Mouse (Mus musculus) CH12.LX (cell line): ENCODE results near the gene Sipa1l3.

Source experiments
- BHLHE40 ChIP-seq: IDR thresholded peaks from 2 replicates; pipeline ENCODE4 v1.6.1; 2011; ENCODE audit warnings: mild to moderate bottlenecking, low read depth, low read length, improper control_type of control experiment
- CTCF ChIP-seq, 2 experiments: IDR thresholded peaks in 1 of 2; conservative IDR thresholded peaks in 1 of 2; 2 replicates each; pipeline ENCODE4 v1.5.1; 2011 to 2012; ENCODE audit warnings: low read depth in 2 of 2, low read length in 2 of 2, improper control_type of control experiment in 1 of 2, inconsistent platforms in 1 of 2, mild to moderate bottlenecking in 1 of 2, moderate library complexity in 1 of 2
- E2F4 ChIP-seq: IDR thresholded peaks from 2 replicates; pipeline ENCODE4 v1.6.1; 2011; ENCODE audit warnings: low read depth, low read length, improper control_type of control experiment; ENCODE audit not compliant: insufficient replicate concordance
- EP300 ChIP-seq: IDR thresholded peaks from 2 replicates; pipeline ENCODE4 v1.6.1; 2011; ENCODE audit warnings: low read length, improper control_type of control experiment
- HCFC1 ChIP-seq: IDR thresholded peaks from 2 replicates; pipeline ENCODE4 v1.6.1; 2012; ENCODE audit warnings: low read depth, mild to moderate bottlenecking, inconsistent platforms, low read length, improper control_type of control experiment
- JUND ChIP-seq: conservative IDR thresholded peaks from 2 replicates; pipeline ENCODE4 v1.6.1; 2011; ENCODE audit warnings: low read depth, low read length, improper control_type of control experiment
- MAZ ChIP-seq: IDR thresholded peaks from 2 replicates; pipeline ENCODE4 v1.6.1; 2012; ENCODE audit warnings: low read depth, mild to moderate bottlenecking, inconsistent platforms, low read length, improper control_type of control experiment, moderate library complexity
- MEF2A ChIP-seq: IDR thresholded peaks from 2 replicates; pipeline ENCODE4 v1.6.1; 2014; ENCODE audit warnings: low read depth, mild to moderate bottlenecking, inconsistent platforms, low read length, improper control_type of control experiment, borderline replicate concordance
- POLR2A ChIP-seq: IDR thresholded peaks from 2 replicates; pipeline ENCODE4 v1.6.1; 2011; ENCODE audit warnings: low read depth, mild to moderate bottlenecking, improper control_type of control experiment, low read length
- POLR2AphosphoS2 ChIP-seq: IDR thresholded peaks from 2 replicates; pipeline ENCODE4 v1.6.1; 2011; ENCODE audit warnings: low read depth, low read length, improper control_type of control experiment
- SMC3 ChIP-seq: IDR thresholded peaks from 2 replicates; pipeline ENCODE4 v1.6.1; 2011; ENCODE audit warnings: low read depth, low read length, improper control_type of control experiment
- TCF12 ChIP-seq: IDR thresholded peaks from 2 replicates; pipeline ENCODE4 v1.6.1; 2014; ENCODE audit warnings: low read depth, mild to moderate bottlenecking, inconsistent platforms, low read length, improper control_type of control experiment
- USF1 ChIP-seq: IDR thresholded peaks from 2 replicates; pipeline ENCODE4 v1.6.1; 2014; ENCODE audit warnings: low read depth, mild to moderate bottlenecking, inconsistent platforms, low read length, improper control_type of control experiment

- TF ChIP-seq CTCF (conservative IDR thresholded peaks at IDR 0.05 in 1 of 2, IDR thresholded peaks at IDR 0.05 in 1 of 2; ENCODE audit: low read depth in 2 of 2, low read length in 2 of 2) (no peak), EP300 (no peak), USF1 (no peak), JUND (no peak), MEF2A (no peak), POLR2A (no peak), SMC3 (no peak), TCF12 (no peak), E2F4 (no peak), POLR2AphosphoS2 (no peak), BHLHE40 (no peak), MAZ (no peak), HCFC1 (no peak)
Measured at GRCm38 (mm10) chr7:29444527-29444926, 73.9 kb downstream of the Sipa1l3 start.
